Mouse (Mus musculus) olfactory bulb, adult 2 months (tissue): ENCODE measurements at regions not wholly inside any gene's neighbourhood (a gene's known extent, or its start where the extent isn't known, plus 50 kb on each side); places are given as distances from the start of the nearest gene placed in this dataset.

Source experiments
- CTCF ChIP-seq: fragments of 200-500 bp; IDR thresholded peaks from 2 replicates; pipeline ENCODE4 v1.5.1; 2012; ENCODE audit warnings: low read depth, mild to moderate bottlenecking, low read length, moderate library complexity; ENCODE audit not compliant: insufficient read depth
- POLR2A ChIP-seq: fragments of 200-500 bp; IDR thresholded peaks from 2 replicates; pipeline ENCODE4 v1.6.1; 2012; ENCODE audit warnings: mild to moderate bottlenecking, low read depth, low read length, moderate library complexity; ENCODE audit not compliant: insufficient read depth

DNA sequence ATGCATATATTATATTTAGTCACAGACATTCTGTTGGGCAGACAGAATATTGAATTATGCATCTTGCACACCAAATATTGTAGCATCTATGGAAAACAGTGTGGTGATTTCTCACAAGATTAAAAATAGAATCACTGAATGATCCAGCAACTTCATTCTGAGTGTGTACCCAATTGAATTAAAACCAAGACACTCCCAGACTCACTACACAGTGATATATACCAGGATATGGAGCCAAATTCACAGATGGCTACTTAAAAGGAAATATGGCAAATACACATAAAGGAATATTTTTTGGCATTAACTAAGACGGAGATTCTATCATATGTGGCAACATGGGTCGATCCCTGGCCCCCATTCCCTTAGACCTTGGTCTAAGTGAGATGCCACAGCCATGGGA is 233.5 kb upstream of the Klf4 start:
- TF ChIP-seq CTCF (no peak), POLR2A (no peak)
